Mouse (Mus musculus): ENCODE data around the gene Trdmt1.

The Trdmt1 gene

DNA sequence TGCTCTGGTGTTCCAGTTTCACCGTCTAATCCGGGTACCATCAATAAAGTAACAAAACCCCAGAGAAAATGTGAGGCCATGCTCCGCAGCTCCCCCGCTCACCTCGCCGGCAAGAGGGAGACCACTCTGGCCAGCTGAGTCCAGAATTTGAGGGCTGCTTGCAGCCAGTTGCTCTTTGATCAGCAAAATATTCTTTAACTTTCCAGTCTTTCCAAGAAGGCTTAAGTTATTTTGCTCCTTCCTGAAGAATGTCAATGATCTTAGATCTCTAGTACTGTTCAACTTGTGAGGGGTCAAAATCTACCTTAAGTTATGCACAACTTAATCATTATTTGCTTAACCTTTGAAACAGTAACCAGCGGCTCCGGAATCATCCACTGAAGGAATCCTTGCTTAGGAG lies 52.7 kb downstream of the Trdmt1 start, which contains the start of gene Cubn:
Gene Cubn, minus strand, starts transcription at position 80 of the 400 bp plus-strand sequence.
- DNase-seq, result no peak

DNA sequence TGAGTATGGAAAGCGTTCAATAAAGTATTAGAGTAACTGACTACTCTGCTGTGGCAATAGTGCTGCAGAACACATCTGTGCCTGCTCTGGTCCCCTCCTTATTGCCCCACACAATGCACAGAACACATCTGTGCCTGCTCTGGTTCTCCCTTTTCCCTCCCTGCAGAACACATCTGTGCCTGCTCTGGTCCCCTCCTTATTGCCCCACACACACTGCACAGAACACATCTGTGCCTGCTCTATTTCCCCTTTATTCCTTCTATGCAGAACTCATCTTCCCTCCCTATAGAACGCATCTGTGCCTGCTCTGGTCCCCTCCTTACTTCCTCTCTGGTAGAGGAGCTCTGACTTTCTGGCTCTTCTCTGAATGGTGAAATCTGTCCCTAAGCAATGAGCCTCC lies 54.0 kb downstream of the Trdmt1 start:
- DNase-seq, result no peak

DNA sequence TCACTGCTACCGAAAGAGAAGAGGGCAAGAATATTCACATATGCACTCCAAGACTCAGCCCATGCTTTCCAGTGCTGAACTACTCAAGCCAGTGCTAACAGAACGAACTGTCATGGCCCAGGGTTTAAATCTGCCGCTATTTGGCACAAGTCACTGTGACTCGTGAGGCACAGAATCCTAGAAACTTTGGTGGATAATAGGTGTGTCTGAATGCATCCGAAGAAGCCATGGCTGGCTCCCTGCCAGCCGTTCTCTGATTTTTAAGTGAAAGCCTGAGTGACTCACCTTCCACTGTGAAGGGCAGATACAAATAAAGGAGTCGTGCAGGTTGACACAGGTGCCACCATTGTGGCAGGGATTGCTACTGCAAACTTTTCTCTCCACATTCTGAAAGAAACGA lies 58.0 kb downstream of the Trdmt1 start:
- DNase-seq, result no peak

DNA sequence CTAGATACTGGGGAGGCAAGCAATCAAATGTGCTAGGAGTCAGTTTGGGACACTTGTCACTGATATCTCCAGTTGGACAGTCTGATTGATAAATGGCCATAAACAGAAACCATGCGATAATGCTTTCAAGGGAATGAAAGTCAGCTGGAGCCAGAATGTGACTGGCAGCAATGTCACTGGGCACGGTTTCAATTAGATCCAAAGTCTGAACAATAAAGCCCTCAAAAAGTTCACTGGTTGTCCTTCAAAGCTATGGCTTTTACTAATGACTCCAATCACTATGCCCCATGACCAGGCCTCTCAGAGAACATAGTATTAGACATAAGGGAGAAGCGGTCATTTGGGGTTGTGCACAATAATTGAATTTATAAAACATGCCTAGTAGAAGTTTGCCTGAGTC lies 59.9 kb downstream of the Trdmt1 start:
- no peak for DNase-seq

DNA sequence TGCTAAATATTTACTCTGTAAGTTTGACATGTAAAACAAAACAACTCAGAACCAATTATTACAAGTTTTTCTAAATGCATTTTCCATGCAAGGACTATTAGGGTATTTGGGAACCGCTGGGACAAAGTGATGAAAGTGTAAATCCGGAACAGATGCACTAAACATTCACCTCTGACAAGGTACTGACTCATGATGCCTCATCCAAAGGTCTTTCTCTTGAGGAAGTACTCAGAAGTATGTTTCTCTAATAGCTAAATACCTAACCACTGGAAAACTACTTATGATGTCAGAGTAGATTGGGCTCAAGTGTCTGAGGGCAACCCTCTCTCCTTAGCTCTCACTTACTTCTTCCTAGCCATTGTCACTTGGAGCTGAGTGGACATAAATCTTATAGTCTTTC lies 63.7 kb downstream of the Trdmt1 start:
- DNase-seq, result no peak

DNA sequence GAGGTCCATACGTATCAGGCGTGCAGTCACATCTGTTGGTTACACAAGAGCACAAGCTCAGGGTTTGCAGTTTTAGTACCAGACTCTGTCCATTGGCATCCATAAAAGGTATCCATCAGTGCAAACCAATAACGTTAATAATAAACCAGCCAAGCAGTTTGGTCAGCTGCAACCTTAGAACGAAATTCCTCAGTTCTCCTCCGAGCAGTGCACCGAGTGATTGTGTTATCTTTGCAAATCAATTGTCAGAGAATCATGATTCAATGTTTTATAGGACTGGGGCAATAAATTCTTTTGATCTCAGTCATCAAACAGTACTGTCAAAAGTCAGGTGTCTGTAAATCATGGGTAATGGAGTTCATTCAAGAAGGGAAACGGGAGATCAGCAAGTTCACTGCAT lies 65.3 kb downstream of the Trdmt1 start:
- no peak for DNase-seq

DNA sequence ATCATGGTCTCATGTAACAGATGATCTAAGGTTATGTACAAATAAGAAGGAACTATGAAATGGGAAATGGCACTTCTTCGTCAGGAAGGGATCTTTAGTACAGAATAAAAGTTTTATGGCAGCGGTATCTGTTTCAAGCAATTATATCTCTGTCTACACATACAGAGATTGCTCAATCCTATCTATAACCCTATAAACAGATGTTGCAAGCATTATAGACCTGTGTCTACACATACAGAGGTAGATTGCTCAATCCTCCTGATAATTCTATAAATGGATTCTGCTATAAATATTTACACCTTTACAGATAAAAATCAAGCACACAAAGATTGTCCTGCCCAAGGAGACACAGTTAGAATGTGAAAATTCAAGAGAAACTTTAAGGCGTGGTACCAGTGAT lies 74.4 kb downstream of the Trdmt1 start:
- no peak for DNase-seq

DNA sequence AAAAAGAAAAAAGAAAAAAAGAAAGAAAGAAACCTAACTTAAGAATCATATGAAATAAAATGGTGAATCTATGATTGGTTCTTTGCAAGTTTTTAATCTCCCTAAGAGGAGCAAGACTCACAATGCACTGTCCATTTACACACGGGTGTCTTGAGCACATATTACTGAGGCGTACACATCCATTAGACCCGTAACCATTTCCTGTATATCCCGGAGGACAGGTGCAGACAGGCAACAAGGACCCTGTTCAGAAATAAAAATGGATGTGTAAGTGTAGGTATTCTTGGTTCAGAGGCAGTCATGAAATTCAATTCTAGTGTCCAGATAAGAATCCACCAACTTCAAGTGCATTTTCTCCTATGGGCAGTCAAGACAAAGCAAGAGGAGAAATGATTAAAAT lies 74.8 kb downstream of the Trdmt1 start:
- no peak for DNase-seq

DNA sequence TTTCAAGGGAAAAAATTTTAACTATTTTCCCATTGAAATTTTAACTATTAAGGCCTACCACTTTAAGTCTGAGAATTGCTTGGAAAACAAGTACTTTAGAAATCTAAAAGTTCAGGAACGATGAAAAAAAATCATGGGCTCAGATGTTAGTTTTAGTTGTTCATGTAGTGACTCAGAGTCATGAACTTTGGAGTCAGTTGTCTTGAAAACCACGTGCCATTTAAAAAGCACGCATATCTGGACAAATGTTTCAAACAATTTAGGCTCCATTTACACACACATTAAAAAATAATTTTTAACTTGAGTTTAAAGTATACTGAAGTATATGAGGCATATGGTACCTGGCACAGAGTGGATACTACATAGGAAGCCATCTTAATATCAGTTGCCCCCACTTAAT lies 77.8 kb downstream of the Trdmt1 start:
- no peak for DNase-seq
